Mouse (Mus musculus): ENCODE results near the gene Nrros. TPM values are rescaled to one million over a fixed set of nuclear protein-coding genes. Genes with fewer than 3 reads are reported as not detected.

The Nrros gene
- total RNA-seq, 2 experiments from 2014 or later: 8.5 to 12.3 TPM

DNA sequence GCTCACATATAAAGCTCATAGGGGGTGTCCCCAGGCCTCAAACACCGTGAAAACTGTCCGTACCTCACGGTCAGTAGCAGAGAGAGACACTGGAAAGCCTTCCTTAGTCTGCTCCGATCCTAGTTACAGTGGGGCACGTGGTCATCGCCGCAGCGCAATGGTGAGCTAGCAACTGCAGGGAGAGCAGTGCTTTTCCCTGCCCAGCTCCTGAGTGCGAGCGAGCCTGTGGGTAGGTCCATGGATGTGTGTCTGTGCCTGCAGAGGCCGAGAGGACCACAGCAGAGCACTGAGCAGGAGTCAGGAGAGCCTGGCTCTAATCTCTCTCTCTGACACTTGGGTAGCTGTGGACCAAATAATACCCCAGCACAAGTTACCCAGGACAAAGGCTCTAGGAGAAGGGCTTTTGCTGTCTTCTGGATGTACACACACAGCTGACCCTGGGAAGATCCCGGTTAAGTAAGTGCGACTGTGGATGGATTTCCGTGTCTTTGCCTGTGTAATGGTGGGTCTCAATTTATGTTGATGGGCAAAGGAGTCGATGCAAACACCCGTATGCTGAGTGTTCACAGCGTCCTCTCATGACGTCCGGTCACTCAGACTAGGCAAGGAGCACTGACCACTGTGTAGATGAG is 882 bp downstream of the Nrros start:
- intact Hi-C loops (cut with DNase I): no loop called here
- DNase-seq (ENCODE audit: low spot score in 2 of 2): no peak

DNA sequence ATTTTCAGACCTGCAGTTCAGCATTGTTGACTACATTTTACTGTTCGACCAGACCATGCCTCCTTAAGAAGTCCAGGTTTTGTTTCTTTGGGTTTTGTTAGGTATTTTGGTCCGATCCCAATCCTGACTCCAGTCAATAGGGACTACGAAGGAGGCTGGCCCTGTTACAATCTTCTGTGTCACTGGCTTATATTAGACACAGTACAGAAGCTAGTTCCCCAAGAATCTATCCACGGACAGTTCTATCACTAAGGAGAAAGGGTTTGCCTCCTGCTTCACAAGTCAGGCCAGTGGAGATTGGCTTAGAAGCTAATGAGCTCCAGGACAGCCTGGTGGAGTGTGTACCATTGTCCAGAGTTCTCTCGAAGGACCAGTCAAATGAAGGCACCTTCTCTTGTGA is 1.5 kb downstream of the Nrros start:
- intact Hi-C loops (cut with DNase I): no loop called here
- DNase-seq (ENCODE audit: low spot score in 2 of 2): no peak

DNA sequence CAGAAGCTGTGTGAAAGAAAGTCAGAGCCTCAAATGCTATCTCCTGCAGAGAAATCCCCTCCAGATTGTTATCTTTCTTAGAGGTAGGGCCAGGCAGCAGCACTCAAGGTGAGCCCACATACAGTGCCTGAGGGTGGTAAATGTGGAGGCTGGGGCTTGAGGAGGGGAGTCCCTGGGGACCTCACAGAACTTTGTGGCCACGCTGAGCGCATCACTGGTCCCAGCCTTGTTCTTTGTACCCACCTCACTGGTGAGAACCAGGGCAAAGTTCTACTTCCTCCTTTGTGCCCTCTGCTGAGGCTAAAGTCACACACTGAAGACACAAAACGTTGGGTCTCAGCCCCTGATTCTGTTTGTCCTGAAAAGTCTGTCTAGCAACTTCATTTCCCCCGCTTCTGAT is 2.0 kb downstream of the Nrros start:
- no peak for DNase-seq (ENCODE audit: low spot score in 2 of 2)
- intact Hi-C loops (cut with DNase I): no loop called here

DNA sequence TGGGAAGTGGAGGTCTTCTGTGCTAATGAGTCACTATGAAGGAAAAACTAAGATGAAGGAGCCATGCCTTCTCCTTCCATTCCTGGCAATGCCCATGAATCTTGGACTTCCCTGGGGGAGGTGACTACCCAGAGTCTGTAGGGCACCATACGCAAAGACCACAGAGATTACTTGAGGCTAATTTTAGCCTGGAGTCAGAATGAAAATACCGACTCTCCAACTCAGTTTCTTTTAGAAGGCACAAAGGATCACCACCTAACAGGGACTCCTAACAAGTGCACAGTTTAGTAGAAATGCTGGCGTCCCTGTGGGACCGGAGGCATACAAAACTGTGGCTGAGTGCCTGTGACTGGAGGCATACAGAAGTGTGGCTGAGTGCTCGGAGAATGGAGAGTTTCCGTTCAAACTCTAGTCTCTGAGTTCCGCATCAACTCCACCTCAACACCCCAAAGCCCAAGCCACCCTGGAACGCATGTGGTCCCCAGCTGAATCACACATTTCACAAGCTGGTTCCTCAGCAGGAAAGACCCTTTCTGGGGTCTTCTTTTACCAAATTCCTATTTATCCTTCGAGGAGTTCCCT is 4.6 kb downstream of the Nrros start:
- intact Hi-C loops (cut with DNase I): no loop called here
- DNase-seq (ENCODE audit: low spot score in 2 of 2): no peak

DNA sequence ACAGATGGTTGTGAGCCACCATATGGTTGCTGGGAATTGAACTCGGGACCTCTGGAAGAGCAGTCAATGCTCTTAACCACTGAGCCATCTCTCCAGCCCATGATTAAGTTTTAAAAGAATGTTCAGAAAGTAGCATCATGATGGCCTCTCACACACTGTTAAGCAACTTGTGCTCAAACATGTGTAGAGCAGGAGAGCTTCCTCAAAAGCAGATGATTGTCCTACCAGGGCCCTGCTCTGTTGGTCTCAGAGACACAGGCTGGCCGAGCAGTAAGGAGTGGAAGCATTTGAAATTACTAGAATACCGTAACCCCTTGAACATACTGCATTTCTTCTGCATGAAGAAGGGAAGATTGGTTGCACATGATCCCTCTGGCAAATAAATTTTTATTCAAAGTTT is 6.4 kb downstream of the Nrros start:
- DNase-seq (ENCODE audit: low spot score in 2 of 2): no peak
- intact Hi-C loops (cut with DNase I): no loop called here

DNA sequence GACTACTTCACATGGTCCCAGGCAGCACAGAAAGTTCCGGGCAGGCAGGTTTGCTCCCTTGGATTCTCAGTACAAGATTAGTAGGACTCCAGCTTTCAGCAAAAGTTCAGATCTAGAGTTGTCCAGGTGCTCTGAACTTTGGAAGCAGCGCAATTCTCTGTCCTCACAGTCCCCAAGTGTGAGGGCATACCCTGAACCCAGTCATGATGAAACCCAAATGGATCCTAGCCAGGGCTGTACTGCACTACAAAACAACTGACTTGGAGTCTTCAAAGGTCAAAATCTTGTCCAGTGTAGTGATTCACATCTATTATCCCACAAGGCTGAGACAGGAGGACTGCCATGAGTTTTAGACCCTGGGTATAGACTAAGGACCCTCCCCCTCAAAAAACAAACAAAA is 8.0 kb downstream of the Nrros start:
- intact Hi-C loops (cut with DNase I): no loop called here
- no peak for DNase-seq (ENCODE audit: low spot score in 2 of 2)

DNA sequence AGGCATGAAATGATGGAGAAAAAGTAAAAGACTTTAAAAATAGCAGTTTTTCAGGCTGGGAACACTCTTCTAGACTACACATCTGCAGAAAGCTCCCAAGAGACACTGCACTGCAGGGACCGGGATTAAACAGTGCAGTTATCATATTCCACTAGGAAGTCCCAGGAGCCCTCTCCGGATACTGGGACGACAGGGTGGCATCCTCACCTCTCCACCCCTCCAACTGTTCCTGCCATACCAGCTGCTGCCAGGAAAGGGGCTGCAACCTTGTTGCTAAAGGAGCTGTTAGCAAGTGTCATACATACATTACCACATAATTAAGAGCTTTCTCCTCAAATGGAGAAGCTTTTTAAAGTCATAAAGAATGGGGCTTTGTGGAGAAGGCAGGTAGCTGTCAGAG is 8.7 kb downstream of the Nrros start:
- intact Hi-C loops (cut with DNase I): no loop called here
- DNase-seq (ENCODE audit: low spot score in 2 of 2): no peak

DNA sequence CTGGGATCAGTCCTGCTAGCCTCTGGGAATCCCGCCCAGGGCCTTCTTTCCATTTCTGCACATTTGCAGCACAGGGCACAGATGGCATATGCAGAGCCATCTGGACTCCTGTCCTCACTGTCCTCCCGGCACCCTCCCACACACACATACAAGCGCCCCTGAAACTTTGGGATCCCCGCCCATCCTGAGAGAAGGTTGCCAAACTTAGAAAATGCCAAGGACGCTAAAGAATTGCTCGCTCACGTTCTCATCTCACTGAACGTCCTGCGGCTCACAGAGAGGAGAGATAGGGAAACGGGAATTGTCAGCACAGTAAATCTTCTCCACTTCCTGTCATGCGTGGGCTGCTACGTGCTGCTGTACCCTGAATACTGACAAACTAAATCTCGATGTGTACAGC is 11.0 kb downstream of the Nrros start:
- intact Hi-C loops (cut with DNase I): no loop called here

DNA sequence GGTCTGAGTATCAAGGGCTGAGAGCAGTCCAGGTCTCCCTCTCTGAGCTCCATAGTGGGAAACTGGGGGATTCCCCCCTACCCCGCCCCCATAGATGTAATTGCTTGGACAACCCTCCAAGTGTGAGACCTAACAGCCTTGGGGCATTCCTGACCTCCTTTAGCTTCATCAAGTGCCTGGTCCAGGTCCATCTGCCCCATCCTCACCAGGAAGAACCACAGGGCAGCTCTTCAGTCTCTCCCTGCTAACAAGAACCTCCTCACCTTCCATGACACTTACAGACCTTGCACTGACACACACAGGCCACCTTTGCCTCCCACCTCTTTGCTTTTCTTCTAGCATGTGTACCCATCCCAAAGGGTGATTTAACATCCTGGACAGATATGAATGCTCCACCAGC is 11.4 kb downstream of the Nrros start:
- intact Hi-C loops (cut with DNase I): no loop called here
- DNase-seq (ENCODE audit: low spot score in 2 of 2): no peak

More for the DNA sequence above, 11.0 kb downstream of the Nrros start:
- DNase-seq (ENCODE audit: low spot score in 2 of 2): peak; percentile 77 to 89

DNA sequence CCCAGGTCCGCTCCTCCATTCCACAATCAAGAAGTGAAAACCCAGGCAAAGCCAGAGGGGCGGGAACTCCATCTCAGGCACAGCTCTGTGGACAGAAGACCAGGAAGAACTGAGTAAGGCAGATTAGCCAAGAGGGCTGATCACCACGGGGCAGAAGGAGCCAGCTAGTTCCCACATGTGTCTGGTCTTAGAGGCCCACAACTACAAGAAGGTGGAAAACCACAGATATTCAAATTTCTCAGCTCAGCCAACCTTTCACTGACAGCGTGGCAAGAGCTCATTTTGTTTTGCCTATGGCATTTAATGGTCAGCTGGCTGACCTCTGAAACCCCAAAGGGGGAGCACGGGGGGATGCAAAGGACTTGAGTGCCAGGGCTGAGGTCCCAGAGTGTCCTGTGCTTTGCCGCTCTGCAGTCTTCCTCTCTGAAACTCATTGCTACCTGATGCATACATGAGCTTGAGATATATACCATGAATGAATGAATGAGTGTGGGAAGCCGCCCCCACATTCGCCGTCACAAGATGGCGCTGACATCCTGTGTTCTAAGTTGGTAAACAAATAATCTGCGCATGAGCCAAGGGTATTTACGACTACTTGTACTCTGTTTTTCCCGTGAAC is 17.7 kb downstream of the Nrros start:
- intact Hi-C loops (cut with DNase I): no loop called here
- no peak for DNase-seq (ENCODE audit: low spot score in 2 of 2)

DNA sequence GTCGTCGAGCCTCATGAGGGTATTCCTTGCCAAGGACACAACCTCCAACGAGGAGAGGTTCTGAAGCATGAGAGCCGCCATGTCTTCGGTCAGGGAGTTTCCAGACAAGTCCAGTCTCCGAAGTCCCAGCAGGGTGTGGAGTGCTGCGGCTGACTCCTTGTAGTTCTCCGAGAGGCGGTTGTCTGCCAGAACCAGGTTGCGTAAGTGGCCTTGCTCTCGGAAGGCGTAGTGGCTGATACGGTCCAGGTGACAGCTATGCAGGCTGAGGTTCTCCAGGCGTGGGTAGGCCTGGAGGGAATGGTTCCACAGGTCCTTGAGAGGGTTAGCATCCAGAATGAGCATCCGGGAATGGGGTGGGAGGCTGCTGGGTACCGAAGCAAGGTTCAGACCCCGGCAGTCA is 20.8 kb downstream of the Nrros start:
- no peak for DNase-seq (ENCODE audit: low spot score in 2 of 2)
- intact Hi-C loops (cut with DNase I): no loop called here

DNA sequence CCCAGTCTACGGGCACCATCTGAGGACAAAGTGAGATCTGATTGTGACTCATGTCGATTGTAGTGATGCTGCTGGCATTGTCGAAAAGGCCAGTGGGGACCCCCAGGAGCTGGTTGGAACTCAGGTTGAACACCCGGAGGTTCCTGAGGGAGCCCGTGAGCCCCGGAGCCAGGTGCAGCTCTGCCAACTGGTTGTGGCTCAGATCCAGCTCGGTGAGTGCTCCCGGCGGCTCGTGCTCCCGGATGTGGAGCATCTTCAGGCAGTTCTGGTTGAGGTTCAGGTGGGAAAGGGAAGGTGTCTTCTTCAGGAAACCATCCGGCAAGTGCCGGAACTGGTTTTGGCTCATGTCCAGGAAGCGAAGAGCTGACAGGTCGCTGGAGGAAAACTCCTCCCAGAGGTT is 21.6 kb downstream of the Nrros start:
- intact Hi-C loops (cut with DNase I): no loop called here
- no peak for DNase-seq (ENCODE audit: low spot score in 2 of 2)

DNA sequence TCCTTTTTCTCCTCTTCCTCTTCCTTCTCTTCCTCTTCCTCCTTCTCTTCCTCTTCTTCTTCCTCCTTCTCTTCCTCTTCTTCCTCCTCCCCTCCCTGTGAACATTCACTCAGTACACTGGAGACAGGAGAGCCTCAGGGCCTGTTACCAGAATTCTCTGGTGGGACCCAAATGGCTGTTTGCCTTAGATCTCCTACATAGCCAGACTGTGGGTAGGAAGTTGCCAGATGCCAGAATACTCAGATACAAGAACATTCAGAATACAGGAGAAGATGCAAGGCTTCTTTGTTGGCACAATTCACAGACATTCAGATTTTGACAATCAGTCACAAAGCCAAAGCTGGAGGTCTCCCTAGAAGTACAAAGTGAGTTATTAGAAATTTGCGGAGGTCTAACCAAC is 26.4 kb downstream of the Nrros start:
- intact Hi-C loops (cut with DNase I): no loop called here
- peak in 1 of 2 experiments; percentile 15 for DNase-seq (ENCODE audit: low spot score in 2 of 2)

DNA sequence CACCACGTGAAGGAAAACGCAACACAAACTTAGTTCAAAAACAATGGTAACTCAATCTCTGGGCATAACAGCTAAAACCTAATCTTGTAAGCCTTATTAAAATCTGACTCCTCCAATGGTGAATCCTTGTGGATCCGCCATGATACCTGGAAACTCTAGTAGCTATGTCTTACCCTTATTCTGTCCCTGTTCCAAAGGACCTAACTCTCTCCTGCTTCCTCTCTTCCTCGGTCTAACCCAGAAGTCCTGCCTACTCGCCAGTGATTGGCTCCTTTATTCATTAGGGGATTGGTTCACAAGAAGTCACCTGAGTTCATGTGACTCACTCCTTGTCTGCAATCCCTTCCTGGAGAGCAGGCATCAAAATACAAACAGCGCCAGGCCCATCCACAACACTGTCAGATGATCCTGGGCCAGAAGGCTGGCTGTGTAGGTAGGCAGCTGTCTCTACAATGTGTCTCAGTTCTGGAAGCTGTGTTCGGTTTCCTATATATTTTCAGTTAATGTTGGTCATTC is 29.5 kb downstream of the Nrros start:
- intact Hi-C loops (cut with DNase I): no loop called here
- no peak for DNase-seq (ENCODE audit: low spot score in 2 of 2)

DNA sequence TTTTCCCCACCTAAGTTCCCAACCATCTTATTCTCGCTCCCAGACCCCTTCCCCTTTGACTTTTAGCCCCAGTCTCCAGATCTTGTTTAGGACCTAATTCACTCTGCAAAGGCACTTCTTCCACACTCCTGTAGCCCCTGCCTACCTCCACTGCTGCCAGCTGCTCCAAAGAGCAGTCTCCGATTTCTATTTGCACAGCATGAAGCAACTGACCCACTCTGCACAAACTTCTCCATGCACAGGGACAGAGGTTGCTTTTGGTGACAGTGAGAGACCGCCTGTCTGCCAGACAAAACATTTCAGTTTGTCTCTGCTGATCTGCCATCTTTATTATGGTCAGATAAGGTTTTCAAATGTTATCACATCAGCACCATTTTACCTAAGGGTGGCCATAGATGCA is 32.2 kb downstream of the Nrros start:
- DNase-seq (ENCODE audit: low spot score in 2 of 2): no peak
- intact Hi-C loops (cut with DNase I): no loop called here

DNA sequence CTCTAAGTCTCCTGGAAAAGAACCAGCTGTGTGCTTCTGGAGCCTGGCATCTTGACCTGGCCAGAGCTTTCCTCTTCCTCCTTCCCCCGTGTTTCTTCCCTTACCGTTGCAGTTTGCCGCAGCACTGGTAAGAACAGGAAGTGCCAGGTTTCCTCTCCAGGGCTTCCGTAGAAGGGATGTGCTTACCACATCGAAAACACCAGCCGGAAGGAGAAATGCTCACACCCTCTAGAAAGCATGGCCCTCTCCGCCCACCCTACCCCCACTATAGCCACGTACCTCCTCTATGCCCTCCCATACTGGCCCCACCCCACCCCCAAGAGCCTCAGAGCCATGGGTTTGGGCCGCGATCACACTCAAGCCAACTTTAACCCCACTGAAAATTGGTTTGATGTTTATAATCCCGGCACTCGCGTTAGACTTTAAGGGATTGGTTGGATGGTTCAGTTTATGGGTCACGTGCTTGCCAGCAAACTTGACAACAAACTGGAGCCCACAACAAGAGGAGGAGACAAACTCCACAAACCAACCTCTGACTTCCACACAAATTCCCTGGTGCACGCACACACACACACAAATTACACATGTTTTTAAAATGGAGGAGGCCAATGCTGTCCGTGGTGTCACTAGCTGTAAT is 35.1 kb downstream of the Nrros start:
- intact Hi-C loops (cut with DNase I): no loop called here
- DNase-seq (ENCODE audit: low spot score in 2 of 2): no peak

DNA sequence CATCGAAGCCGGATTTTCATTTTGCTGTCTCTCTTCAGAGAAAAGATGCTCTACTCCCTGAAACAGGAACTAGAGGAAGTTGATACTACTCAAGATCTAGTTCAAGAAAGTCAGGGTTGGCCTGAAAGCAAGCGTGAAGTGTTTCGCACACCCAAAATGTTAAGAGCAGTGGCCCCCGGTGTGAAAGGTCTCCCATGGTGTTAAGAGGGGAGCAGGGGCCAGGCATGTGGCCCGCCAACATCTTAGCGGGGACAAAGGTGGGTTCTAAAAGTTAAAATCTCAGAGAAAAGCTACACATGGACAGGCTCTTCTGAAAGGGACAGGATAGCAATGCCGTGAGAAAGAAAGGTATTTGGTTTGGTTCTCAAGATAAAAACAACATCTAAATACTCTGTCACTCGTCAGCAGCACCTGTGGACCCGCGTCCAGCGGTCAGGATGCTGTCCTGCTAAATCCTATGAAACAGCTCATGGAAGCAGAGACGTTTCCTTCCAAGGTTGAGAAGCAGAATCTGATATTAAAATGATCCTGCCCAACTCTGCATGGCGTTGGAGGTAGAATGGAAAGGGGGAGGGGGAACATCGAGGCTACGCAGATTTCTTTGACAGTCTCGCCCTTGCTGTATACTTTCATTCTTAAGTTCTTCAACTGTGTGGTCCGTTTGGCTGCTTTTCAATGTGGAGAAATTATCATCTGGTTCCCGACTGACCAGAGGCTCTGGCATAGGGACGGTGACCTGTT is 35.8 kb downstream of the Nrros start:
- intact Hi-C loops (cut with DNase I): no loop called here

DNA sequence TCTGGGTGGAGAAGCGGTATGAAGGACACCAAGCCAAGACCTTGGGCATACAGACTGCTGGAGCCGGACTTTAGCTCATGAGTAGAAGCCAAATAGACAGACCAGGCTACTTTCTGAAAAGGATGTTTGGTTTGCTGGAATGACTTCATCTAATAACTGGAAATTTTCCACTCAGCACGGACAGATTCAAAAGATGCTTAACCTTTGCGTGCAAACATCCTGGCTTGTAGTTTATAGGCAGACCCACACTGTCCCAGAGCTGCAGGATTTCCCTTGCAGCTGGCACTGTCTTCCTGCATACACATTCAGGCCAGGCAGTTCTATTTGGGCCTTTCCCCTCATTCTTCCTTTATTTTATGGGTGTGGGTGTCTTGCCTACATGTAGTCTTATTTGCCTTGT is 38.3 kb downstream of the Nrros start:
- DNase-seq (ENCODE audit: low spot score in 2 of 2): no peak
- intact Hi-C loops (cut with DNase I): no loop called here

More for the DNA sequence above, 35.8 kb downstream of the Nrros start:
- no peak for DNase-seq (ENCODE audit: low spot score in 2 of 2)

DNA sequence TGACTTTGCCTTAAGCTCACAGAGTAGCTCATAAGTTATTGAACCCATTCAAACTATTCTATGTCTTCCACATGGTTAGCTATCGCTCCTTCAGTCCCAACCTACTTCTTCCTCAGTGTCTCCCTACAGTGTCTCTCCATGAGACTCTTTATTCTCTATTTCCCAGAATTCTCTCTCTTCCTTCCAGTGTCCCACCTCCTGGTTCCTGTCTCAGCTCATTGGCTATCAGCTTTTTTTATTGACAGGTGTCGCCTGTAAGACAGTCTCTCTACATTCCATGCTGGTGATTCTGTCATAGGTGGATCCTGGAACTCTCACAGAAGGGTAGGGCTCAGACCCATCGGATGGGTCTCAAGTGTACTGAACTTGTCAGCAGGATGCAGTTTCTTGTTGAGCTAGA is 40.0 kb downstream of the Nrros start:
- intact Hi-C loops (cut with DNase I): no loop called here
- DNase-seq (ENCODE audit: low spot score in 2 of 2): no peak
